Mouse (Mus musculus) cerebral cortex, adult 2 months (tissue): ENCODE results near the gene Oas2.

Experiments
- WGBS: fragments of 180-500 bp; shearing (Covaris S2); methylation state at CpG from one replicate; pipeline ENCODE4 v1.1.7; 2018; 5-methylcytosine and 5-hydroxymethylcytosine counted together

Oas2 gene

GRCm38 (mm10) chr5:120749688-120750087, at the start of gene Oas2:
Gene Oas2 (minus strand): TSS chr5:120749853.
- 55% methylated on average over 5 of the region's 5 CpGs for WGBS

- 75% methylated on average over 2 of the region's 2 CpGs for WGBS
These were observed 49.3 kb upstream of the Oas2 start for GRCm38 (mm10) chr5:120798943-120799342.

DNA sequence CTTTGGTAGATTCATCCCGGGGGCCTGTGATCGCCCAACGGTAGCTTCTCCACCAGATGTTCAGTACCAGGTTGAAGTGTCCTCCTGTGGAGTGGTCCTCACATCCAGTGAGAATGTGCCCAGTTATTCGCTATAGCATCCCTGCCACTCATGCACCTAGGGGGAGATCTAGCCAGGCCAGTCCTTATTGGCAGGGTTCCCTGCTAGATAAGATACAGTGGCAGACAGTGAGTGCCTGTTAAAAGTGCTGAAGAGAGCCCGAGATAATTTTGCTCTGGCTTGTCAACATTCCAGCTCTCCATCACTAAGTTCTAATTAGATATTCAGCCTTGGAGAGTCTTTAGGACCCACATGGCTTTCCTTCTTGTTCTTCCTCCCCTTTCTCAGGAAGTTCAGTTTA, 48.5 kb upstream of the Oas2 start:
- 79% methylated on average over 5 of the region's 5 CpGs for WGBS

- WGBS = 76% methylated on average over 9 of the region's 9 CpGs
These were observed 45.9 kb upstream of the Oas2 start, which contains the start of gene Oas1e for GRCm38 (mm10) chr5:120795480-120796034. Gene Oas1e (minus strand): TSS chr5:120795530.

GRCm38 (mm10) chr5:120793043-120793442, 43.4 kb upstream of the Oas2 start:
- 29% methylated on average over 2 of the region's 2 CpGs for WGBS

GRCm38 (mm10) chr5:120787042-120787441, 37.4 kb upstream of the Oas2 start:
- 79% methylated on average over 3 of the region's 3 CpGs for WGBS

DNA sequence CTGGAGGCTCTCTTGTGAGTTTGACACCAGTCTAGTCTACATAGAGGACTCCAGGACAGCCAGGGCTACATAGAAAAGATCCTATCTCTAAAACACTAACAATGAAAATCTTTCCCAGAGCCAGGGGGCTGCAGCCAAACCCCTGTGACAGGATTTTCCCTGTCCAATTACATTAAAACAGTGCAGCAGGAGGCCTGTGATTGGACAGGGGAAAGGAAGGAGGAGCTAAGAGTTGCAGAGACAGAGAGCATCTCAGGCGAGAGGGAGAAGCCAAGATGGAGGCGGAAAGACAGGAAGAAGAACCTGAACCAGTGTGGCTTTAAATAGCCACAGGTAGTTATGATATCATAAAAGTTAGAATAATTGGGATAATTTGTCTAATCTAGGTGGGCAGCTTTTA, 32.8 kb upstream of the Oas2 start:
- 75% methylated on average over 2 of the region's 2 CpGs for WGBS

DNA sequence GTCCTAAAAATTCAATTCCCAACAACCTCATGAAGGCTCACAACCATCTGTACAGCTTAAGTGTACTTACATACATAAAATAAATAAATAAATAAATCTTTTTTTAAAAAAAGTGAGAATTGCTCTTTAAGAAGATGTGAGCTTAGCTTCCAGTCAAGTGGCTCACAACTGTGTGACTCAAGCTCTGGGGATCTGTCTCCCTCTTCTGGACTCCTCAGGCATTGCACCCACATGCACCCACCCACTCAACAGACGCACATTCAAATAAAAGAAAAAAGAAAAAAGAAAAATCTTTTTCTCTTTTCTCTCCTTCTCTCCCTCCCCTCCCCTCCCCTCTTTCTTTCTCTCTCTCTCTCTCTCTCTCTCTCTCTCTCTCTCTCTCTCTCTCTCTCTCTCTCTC, 32.0 kb upstream of the Oas2 start:
- 88% methylated on average over 1 of the region's 1 CpGs for WGBS

- 29% methylated on average over 3 of the region's 3 CpGs for WGBS
These were observed 30.3 kb upstream of the Oas2 start for GRCm38 (mm10) chr5:120779922-120780321.

- 76% methylated on average over 2 of the region's 2 CpGs for WGBS
These were observed 29.3 kb upstream of the Oas2 start for GRCm38 (mm10) chr5:120778941-120779340.

DNA sequence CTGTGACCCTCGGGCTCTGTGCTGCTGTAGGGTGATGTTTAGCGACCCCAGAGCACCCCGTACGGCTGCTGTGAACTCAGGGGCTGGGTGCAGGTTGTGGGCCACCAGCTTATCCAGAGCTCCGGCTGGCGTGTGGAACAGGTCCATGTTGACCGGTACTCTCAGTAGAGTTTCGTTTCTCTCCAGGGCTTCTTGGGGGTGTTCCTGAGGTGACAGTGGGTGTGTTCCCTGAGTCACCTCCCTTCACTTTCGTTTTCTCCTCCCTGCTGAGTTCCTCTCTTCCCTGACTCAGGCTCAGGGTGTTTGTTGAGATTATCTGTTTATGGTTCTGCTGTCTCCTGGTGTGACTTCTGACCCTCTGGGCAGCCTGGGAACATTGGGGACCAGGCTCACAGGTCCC, 27.8 kb upstream of the Oas2 start, which contains the start of gene Oas3:
Gene Oas3 (minus strand): TSS at position 184 of the 400 bp plus-strand sequence.
- WGBS = 84% methylated on average over 9 of the region's 9 CpGs

- WGBS = 88% methylated on average over 5 of the region's 5 CpGs
These were observed 27.1 kb upstream of the Oas2 start for GRCm38 (mm10) chr5:120776801-120777200.

- WGBS = 79% methylated on average over 14 of the region's 14 CpGs
These were observed 25.8 kb upstream of the Oas2 start for GRCm38 (mm10) chr5:120775287-120775985.

DNA sequence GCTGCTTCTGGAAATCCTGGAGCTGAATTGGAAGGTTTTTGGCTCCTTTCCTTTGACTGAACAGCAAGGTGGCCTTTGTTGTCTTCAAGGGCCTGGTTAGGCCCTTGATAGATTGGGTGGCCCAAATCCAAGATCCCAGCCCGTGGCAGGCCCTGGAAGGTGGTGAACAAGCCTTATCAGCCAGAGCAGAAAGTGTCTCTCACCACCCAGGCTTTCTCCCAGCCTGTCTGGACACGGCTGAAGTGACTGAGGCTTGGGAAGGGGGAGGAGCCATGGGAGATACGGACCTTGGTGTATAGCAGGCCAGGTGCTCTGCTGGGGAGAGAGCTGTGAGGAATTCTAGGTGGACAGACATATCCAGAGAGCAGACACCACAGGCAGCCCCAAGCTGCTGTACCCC, 19.7 kb upstream of the Oas2 start:
- 77% methylated on average over 3 of the region's 3 CpGs for WGBS

DNA sequence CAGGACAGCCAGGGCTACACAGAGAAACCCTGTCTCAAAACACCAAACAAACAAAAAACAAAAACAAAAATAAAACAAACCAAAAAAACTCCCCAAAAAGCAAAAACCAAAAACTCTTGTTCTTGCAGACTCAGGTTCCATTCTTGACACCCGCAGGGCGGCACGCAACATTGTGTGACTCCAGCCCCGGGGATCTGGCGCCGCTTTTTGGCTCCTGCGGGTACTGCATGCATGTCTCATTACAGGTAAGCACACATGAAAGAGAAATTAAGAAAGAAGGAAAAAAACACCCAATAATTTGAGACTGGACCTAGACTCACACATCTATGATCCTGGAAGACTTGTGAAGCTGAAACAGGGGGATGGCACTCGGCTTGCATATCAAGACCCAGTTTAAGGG, 15.4 kb upstream of the Oas2 start:
- 79% methylated on average over 8 of the region's 8 CpGs for WGBS

- WGBS = 50% methylated on average over 6 of the region's 6 CpGs
These were observed 12.2 kb upstream of the Oas2 start for GRCm38 (mm10) chr5:120761901-120762300.

DNA sequence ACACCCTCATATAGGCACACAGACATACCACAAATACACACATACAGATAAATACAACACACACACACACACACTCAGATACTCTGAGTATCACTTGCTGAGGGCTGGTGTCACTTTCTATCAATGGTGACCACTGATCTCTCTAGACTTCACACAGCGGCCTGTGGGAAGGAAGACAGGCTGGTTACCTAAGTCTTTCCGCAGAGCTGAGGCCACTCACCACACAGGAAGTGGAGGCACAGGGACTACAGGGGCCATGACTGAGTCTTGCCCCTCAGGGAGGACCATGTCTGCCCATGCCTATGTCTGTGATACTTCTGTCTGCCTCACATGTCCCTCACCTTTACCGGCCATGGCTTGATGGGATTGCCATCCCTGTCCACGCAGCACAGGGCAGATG, 4.6 kb upstream of the Oas2 start:
- 90% methylated on average over 4 of the region's 4 CpGs for WGBS

- 83% methylated on average over 3 of the region's 3 CpGs for WGBS
These were observed 3.1 kb upstream of the Oas2 start for GRCm38 (mm10) chr5:120752786-120753185.

DNA sequence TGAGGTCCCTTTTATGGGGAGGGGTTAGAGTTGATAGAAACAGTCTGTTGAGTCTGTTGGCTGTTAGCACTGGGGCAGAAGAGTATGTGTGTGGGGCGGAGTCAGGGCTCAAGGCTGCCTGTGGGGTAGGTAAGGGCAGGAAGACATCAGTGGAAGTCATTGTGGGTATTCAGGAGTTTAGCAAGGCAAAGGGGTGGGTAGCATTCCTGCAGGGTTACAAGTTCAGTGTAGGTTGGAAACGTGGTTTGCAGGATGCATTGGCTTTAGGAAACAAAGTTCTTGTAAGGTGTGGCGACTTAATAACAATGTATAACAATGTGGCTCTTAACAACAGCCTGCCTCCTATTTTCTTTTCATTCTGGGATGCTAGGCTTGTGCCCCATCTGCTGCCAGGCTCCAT, 1.6 kb upstream of the Oas2 start:
- WGBS = 84% methylated on average over 3 of the region's 3 CpGs

DNA sequence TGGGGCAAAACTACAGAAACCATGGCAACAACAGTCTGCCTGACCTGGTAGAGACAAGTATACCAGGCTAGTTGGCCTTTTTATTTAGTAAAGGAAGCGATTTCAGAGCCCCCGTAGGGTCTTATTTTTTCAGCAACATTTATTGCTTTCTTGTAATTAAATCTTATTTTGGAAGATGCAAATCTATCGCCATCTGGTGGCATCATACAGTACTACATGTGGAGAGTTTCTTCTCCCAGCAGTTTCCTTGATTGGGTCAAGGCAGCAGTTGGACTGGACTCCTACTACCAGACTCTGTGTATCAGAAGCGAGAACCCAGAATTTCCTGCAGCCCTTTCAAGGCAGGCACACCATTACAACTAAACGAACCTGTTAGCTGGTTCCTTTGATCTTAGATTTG, 3.2 kb downstream of the Oas2 start:
- 7% methylated on average over 5 of the region's 5 CpGs for WGBS

- WGBS = 39% methylated on average over 4 of the region's 4 CpGs
These were observed 7.5 kb downstream of the Oas2 start for GRCm38 (mm10) chr5:120742125-120742524.

DNA sequence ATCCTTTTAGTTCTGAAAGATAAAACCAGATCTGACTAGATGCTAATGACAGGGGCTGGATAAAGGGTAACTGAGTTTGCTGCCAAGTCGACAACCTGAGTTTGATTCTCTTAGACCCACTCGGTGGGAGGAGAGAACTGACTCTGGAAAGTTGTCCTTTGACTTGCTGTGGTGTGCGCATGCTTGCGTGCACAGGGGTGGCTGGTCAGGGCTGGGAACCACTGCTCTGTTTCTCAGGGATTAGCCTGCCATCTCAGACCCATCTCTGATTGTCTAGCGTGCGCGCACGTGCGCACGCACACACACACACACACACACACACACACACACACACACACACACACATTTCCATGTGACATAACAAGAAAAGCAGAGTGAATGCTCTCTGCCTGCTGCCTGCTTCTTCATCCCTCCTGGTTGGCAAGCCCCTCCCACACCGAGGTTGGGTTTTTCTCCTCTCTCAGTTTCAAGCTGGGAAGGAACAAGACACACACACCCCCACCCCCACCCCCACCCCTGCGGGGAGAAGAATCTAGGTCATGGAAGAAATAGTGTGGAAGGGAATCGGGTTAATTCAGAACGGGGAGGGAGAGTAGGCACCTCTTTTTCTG, 15.2 kb downstream of the Oas2 start:
- WGBS = 54% methylated on average over 14 of the region's 14 CpGs

GRCm38 (mm10) chr5:120733696-120734095, 16.0 kb downstream of the Oas2 start:
- WGBS = 94% methylated on average over 3 of the region's 3 CpGs
